Mouse (Mus musculus) heart, postnatal 0 days (tissue): ENCODE measurements around the gene Wbp4. TPM values are rescaled to one million over a fixed set of nuclear protein-coding genes. Genes with fewer than 3 reads are reported as not detected.
"Not testable (repeated sequence)": the region's sequence is repeated elsewhere in the genome, so short reads cannot be mapped to it uniquely, and the experiment has no call there.

Experiments used
- ATAC-seq: fragments of 200-750 bp; cut with Nextera tagmentation; 2 replicates; pipeline ENCODE4 v1.8.0; 2017; ENCODE audit warnings: low read depth, moderate number of reproducible peaks, moderate library complexity; ENCODE audit not compliant: insufficient read depth
- DNase-seq: peaks from one replicate; pipeline ENCODE4 v3.0.0-alpha.2; 2016; ENCODE audit warnings: low spot score
- H3K27ac ChIP-seq: fragments of 300-500 bp; sonication (generic); 2 replicates; pipeline ENCODE4 v1.5.1; 2014; ENCODE audit warnings: low read depth, mild to moderate bottlenecking
- H3K27me3 ChIP-seq: fragments of 300-500 bp; sonication (generic); 2 replicates; pipeline ENCODE4 v1.6.1; 2014; ENCODE audit warnings: low read length, mixed read lengths; ENCODE audit not compliant: control insufficient read depth, insufficient read depth
- H3K36me3 ChIP-seq: fragments of 300-500 bp; sonication (generic); replicated peaks from 2 replicates; pipeline ENCODE4 v1.6.1; 2014; ENCODE audit warnings: low read length, mixed read lengths; ENCODE audit not compliant: control insufficient read depth, insufficient read depth
- H3K4me1 ChIP-seq: fragments of 300-500 bp; sonication (generic); 2 replicates; pipeline ENCODE4 v1.6.1; 2014; ENCODE audit warnings: antibody characterized with exemption; ENCODE audit not compliant: control insufficient read depth, insufficient read depth
- H3K4me2 ChIP-seq: fragments of 300-500 bp; sonication (generic); 2 replicates; pipeline ENCODE4 v1.6.1; 2014; ENCODE audit warnings: low read depth, mild to moderate bottlenecking, low read length, moderate library complexity
- H3K4me3 ChIP-seq: fragments of 300-500 bp; sonication (generic); 2 replicates; pipeline ENCODE4 v1.5.1; 2014; ENCODE audit warnings: low read depth, low read length
- H3K9ac ChIP-seq: fragments of 300-500 bp; sonication (generic); replicated peaks from 2 replicates; pipeline ENCODE4 v1.6.1; 2014; ENCODE audit warnings: low read depth, low read length, mixed read lengths
- H3K9me3 ChIP-seq: fragments of 300-500 bp; sonication (generic); replicated peaks from 2 replicates; pipeline ENCODE4 v1.6.1; 2016; ENCODE audit warnings: low read length; ENCODE audit not compliant: control insufficient read depth
- CTCF ChIP-seq: IDR thresholded peaks from 2 replicates; pipeline ENCODE4 v1.5.1; 2016; ENCODE audit warnings: antibody characterized with exemption, control low read depth, low read depth
- EP300 ChIP-seq: IDR thresholded peaks from 2 replicates; pipeline ENCODE4 v1.6.1; 2016; ENCODE audit warnings: antibody characterized with exemption, low read depth
- WGBS: fragments of 180-500 bp; shearing (Covaris S2); extraction: QIAGEN DNeasy Blood & Tissue Kit; methylation state at CpG from one replicate; pipeline ENCODE4 v1.1.7; 2014; 5-methylcytosine and 5-hydroxymethylcytosine counted together
- polyA plus RNA-seq: library from polyadenylated mRNA; unstranded; fragments of >200 nt; fragmentation: Nextera tagmentation; extraction: Ambion mirVana; gene quantifications from 2 replicates; pipeline ENCODE4 v1.2.1, GENCODE M21; 2015
- total RNA-seq: library from RNA; depleted of rRNA; stranded (reverse); fragments of >200 nt; gene quantifications from 2 replicates; pipeline ENCODE4 v1.2.3, GENCODE M21; 2014; ENCODE audit warnings: low replicate concordance; rRNA removed

The Wbp4 gene
- total RNA-seq (9.5 and 10.0 TPM in 2 replicates), polyA plus RNA-seq (26.6 and 27.2 TPM in 2 replicates)

DNA sequence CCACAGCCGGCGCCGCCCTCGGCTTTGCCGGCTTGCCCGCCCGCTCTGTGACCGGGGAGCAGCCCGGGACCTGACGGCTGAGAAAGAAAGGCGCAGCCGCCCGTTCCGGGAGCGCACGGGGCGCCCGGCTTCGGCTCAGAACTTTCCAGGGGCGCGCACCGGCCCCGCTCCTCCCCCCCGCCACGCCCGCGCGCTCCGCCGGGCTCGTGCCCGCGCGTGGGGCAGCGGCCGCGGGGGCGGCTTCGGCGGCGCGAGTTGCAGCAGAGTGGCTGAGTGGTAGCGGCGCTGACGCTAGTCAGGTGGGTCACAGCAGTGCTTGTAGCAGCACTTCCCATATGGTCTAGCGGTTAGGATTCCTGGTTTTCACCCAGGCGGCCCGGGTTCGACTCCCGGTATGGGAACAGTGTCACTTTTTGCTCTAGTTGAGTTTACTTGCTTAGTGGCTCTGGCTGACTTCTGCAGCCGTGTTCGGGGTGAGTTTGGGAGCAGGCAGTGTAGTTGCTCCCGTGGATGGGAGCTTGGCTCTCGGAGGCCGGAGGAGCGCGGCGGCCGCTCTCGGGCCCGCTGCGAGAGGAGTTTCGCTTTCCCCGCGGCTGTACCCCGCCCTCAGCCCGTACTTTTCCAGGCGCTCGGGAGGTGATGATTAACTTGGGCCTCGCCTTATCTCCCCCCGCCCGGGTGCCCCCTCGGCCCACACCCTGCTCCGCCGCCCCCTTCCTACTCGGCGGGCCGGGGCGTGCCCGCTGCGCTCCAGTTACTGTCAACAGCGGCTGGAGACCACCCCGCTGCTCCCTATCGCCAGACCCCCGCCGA, at the start of gene Wbp4:
TSS of gene Wbp4 (minus strand) at position 182 of the 813 bp plus-strand sequence.
- Histone ChIP-seq H3K4me1 (peaks cover 23% of the 10 kb centered on the region), H3K9me3 (no peaks in the 10 kb centered on the region), H3K4me2 (peak within 1 kb of the TSS; percentile 67), H3K27me3 (no peaks in the 10 kb centered on the region), H3K4me3 (peak within 1 kb of the TSS; percentile 68), H3K36me3 (peaks cover 11% of the 10 kb centered on the region), H3K9ac (peak within 1 kb of the TSS; percentile 94), H3K27ac (peak within 1 kb of the TSS; percentile 97)
- ATAC-seq (peak; percentile 86), DNase-seq (peak; percentile 82)
- peak; percentile 8; the same call in 1 of the 2 replicates for TF ChIP-seq EP300
- no peak for TF ChIP-seq CTCF
- WGBS: under 1% methylated on average over 74 of the region's 86 CpGs

DNA sequence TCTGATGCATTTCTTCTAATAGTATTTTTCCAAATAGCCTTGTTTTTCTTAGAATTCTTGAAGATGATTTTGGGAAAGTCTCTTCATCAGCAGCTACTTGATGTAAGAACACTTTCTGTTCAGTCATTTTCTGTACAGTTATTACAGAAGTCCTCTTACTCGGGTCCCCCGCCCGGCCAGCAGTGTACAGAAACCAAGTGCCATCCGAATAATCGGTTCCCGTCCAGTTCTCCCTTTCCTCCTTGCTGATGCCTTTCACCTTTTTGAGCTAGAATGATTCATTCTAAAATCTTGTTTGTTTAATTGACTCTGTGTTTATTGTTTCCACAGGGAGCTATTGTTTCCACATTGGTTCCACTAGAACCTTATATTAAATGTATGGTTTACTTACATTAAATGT, 49.4 kb upstream of the Wbp4 start:
- TF ChIP-seq CTCF (no peak), EP300 (no peak)
- Histone ChIP-seq H3K4me1 (peaks cover 20% of the 10 kb centered on the region), H3K27ac (no peak overlapping the region), H3K4me3 (no peak overlapping the region), H3K9ac (no peak overlapping the region), H3K9me3 (no peaks in the 10 kb centered on the region), H3K4me2 (no peak overlapping the region), H3K27me3 (no peaks in the 10 kb centered on the region), H3K36me3 (no peaks in the 10 kb centered on the region)
- DNase-seq: no peak
- WGBS: 92% methylated on average over 6 of the region's 6 CpGs
- ATAC-seq: no peak

DNA sequence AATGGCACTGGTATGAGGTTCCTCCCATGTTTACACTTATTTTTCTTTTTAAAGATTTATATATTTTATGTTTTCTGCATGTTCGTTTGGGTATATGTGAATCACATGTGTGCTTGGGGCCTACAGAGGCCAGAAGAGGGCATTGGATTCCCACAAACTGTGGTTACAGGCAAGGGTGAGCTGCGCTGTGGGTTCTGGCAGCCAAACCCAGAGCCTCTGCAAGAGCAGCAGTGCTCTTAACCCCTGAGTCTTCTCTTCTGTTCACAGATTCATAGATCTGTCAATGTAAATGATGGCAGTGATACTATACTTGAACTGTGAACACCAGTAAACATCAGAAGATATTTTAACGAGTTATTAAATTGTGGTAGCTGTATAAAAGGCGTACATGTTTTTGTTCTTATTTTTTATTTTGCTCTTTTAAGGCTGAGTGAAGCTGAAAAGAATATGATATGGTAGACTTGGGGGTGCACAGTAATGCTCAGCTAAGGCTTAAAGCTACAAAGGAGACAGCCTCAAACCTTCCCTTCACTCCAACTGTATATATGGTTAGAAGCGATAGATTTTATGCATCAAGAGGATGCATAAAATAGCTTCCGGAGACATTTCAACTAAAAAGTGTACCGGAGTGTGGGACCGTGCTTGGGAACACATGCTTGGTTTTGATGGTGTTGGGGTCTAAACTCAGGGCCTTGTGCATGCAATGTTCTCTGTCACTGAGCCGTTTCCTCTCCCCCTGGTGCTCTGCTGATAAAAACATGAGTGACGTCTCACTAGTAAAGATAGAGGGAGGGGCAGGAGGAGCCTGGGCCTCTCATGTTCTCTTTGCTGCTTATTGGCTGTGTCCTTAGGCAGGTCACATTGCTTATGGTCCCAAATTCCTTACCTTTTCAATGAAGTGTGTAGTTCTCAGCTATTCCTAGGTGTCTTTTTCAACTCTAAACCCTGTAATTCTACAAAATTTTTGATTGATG, 48.5 kb upstream of the Wbp4 start:
- no peak overlapping the region for H3K27ac ChIP-seq
- H3K4me2 ChIP-seq: no peak overlapping the region
- no peaks in the 10 kb centered on the region for H3K27me3 ChIP-seq
- WGBS: 73% methylated on average over 10 of the region's 10 CpGs
- no peaks in the 10 kb centered on the region for H3K36me3 ChIP-seq
- no peak for DNase-seq
- H3K9me3 ChIP-seq: no peaks in the 10 kb centered on the region
- H3K4me3 ChIP-seq: no peak overlapping the region
- H3K9ac ChIP-seq: no peak overlapping the region
- peaks cover 14% of the 10 kb centered on the region for H3K4me1 ChIP-seq
- TF ChIP-seq CTCF (no peak), EP300 (no peak)
- ATAC-seq: no peak

DNA sequence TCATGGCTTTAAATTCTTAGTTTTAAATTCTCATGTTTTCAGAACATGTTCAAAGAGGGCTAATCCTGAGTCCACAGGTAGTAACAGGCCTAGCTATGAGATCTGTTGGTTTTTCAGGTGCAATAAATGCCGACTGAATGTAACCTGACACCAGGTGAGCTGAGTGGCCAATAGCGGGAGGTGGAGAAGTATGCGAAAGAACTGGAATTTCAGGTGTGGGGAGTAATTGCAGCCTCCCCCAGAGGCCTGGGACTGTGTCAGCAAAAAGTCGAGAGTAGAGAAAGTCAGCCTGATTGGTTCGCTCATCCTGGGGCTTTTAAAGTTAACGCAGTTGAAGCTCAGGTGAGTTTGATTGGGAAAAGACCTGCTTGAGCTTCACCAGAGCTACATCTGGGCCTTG, 46.4 kb upstream of the Wbp4 start:
- ATAC-seq (no peak), DNase-seq (no peak)
- Histone ChIP-seq H3K36me3 (no peaks in the 10 kb centered on the region), H3K27me3 (no peaks in the 10 kb centered on the region), H3K9ac (no peak overlapping the region), H3K9me3 (no peaks in the 10 kb centered on the region), H3K4me3 (no peak overlapping the region), H3K4me2 (no peak overlapping the region), H3K27ac (no peak overlapping the region), H3K4me1 (peaks cover 8% of the 10 kb centered on the region; the same call in 1 of the 2 replicates)
- WGBS: 76% methylated on average over 6 of the region's 6 CpGs
- TF ChIP-seq CTCF (no peak), EP300 (no peak)

DNA sequence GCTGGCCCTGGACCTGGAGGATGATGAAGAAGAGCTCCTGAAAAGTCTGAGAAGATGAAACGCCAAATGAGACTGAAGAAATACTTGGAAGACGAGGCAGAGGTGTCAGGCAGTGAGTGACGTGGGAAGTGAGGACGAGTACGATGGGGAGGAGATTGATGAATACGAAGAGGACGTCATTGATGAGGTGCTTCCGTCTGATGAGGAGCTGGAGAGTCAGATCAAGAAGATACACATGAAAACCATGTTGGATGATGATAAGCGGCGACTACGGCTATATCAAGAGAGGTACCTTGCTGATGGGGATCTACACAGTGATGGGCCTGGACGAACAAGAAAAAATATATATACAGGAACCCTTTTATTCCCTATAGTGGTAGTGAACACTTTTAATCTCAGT, 44.8 kb upstream of the Wbp4 start:
- H3K27me3 ChIP-seq, ATAC-seq, DNase-seq, H3K36me3 ChIP-seq, H3K27ac ChIP-seq, H3K4me2 ChIP-seq, H3K9me3 ChIP-seq, H3K4me3 ChIP-seq, H3K9ac ChIP-seq: not testable (repeated sequence)
- 83% methylated on average over 12 of the region's 12 CpGs for WGBS
- peaks cover 24% of the 10 kb centered on the region for H3K4me1 ChIP-seq
